Mouse (Mus musculus) B cell, adult 62 days (primary cell): ENCODE results near the gene Susd6. TPM values are rescaled to one million over a fixed set of nuclear protein-coding genes. Genes with fewer than 3 reads are reported as not detected.

ENCODE experiments used
- total RNA-seq: library from RNA; stranded (reverse); gene quantifications from 4 replicates; pipeline ENCODE4 v1.2.4, GENCODE M21; 2023

The Susd6 gene
- total RNA-seq: 110 to 127 TPM (median 122 TPM) in 4 replicates

DNA sequence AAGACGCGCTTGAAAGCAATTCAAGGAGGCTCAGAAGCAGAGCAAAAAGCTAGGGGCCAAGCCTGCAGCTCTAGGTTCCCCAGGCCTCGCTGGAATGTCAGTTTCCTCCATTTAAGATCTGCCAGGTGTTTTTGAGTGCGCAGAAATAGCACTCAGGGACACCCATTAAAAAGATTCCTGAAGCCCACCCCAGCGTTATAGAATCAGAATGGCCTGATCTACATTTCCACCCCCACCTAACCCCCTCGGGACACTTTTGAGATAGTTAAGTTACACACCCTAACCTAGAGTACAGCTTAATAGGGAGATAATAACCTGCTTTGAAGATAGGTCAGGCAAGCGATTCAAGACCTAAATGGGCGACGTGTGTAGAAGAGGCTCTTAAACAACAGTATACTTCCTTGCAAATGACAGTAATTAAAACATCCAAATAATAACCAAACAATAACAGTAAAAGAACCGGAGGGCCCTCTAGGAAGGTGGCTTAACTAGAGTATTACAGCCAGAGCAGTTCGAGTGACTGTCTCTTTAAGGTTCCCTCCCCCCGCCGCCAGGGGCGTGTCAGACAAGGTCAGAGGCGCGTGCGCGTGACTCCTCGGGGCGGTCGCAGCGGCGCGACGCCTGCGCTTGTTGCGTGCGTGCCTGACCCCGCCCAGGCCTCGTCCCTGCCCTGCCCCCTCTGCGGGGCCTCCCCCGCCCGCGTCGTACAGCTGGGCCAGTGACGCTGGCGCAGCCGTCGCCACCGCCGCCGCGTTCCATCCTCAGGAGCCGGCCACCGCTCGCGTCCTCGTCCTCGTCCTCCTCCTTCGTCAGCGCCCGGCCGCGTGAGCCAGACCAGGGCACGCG lies at the start of gene Susd6:
Gene Susd6 (plus strand): TSS at position 662 of the 846 bp plus-strand sequence.

DNA sequence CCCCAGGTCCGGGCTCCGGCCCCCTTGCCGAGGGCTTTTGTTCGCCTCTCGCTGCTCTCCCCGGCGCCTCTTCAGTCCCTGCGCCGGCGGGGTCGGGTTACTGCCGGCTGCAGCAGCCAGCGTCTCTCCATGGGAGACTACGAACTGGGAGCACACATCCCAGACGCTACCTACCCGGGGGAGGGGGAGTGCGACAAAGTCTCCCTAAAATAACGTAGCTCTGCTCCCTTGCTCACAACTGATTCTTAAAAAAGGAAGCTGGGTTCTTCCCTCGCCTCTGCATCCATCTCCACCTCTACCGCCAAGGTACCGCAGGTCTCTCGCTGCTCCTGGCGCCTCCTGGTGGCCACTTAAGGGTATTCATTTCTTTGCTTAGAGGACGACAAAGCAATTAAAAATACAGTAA lies 29.9 kb upstream of the Susd6 start, which contains the start of gene Ccdc177:
Gene Ccdc177 (minus strand): TSS at position 292 of the 406 bp plus-strand sequence.

Other genes starting within 250 kb of the Susd6 start
- 29.7 to 32.6 TPM (median 32.3 TPM) in 4 replicates for gene Slc39a9, start 146.6 kb upstream of the Susd6 start, total RNA-seq
- 67.7 to 77.3 TPM (median 69.9 TPM) in 4 replicates for gene Erh, start 146.2 kb upstream of the Susd6 start, total RNA-seq
- gene Plekhd1, start 97.9 kb upstream of the Susd6 start, total RNA-seq: not detected in 4 replicates
- not detected in 4 replicates for gene Ccdc177, start 29.8 kb upstream of the Susd6 start, total RNA-seq
- gene Srsf5, start 155.0 kb downstream of the Susd6 start, total RNA-seq: 1,301 to 1,366 TPM (median 1,337 TPM) in 4 replicates
- not detected in 4 replicates for gene Slc10a1, start 178.2 kb downstream of the Susd6 start, total RNA-seq
- gene Smoc1, start 236.3 kb downstream of the Susd6 start, total RNA-seq: 0.17 TPM in 1 of 4 replicates, not detected in the others